Mouse (Mus musculus): ENCODE results near the gene Rai14. TPM values are rescaled to one million over a fixed set of nuclear protein-coding genes. Genes with fewer than 3 reads are reported as not detected.

Rai14 gene
- polyA plus RNA-seq, 1 experiment from 2014 or later = 73.1 TPM

GRCm38 (mm10) chr15:10586565-10586964 lies 127.9 kb downstream of the Rai14 start:
- TF ChIP-seq CTCF (IDR thresholded peaks at IDR 0.05; ENCODE audit: low read depth) = peak; percentile 44
- Histone ChIP-seq H3K9ac (no peak overlapping the region), H3K36me3 (ENCODE audit: insufficient read depth) (peaks cover 31% of the 10 kb centered on the region)

GRCm38 (mm10) chr15:10584359-10585187 lies 129.9 kb downstream of the Rai14 start:
- WGBS = 79% methylated on average over 10 of the region's 10 CpGs
- no peaks in the 10 kb centered on the region for H3K27me3 ChIP-seq (ENCODE audit: insufficient read depth, low read length)
- no peak overlapping the region for H3K4me2 ChIP-seq
- ATAC-seq (ENCODE audit: insufficient read depth) (no peak), DNase-seq (no peak)
- no peak overlapping the region for H3K4me3 ChIP-seq (ENCODE audit: low read depth, low read length)
- no peak for TF ChIP-seq CTCF (IDR thresholded peaks at IDR 0.05; ENCODE audit: low read depth)
- no peak overlapping the region for H3K9ac ChIP-seq
- H3K27ac ChIP-seq (ENCODE audit: low read depth) = no peak overlapping the region
- H3K9me3 ChIP-seq (ENCODE audit: low read depth, low read length) = no peaks in the 10 kb centered on the region
- H3K4me1 ChIP-seq (ENCODE audit: insufficient read depth) = no peaks in the 10 kb centered on the region
- peaks cover 30% of the 10 kb centered on the region for H3K36me3 ChIP-seq (ENCODE audit: insufficient read depth)

More at GRCm38 (mm10) chr15:10586565-10586964, 127.9 kb downstream of the Rai14 start:
- Histone ChIP-seq H3K27me3 (ENCODE audit: insufficient read depth, low read length) (no peaks in the 10 kb centered on the region), H3K27ac (ENCODE audit: low read depth) (no peak overlapping the region), H3K4me3 (ENCODE audit: low read depth, low read length) (no peak overlapping the region), H3K9me3 (ENCODE audit: low read depth, low read length) (no peaks in the 10 kb centered on the region), H3K4me2 (no peak overlapping the region), H3K4me1 (ENCODE audit: insufficient read depth) (no peaks in the 10 kb centered on the region)
- ATAC-seq (ENCODE audit: insufficient read depth) (no peak), DNase-seq (no peak)
- WGBS = 77% methylated on average over 2 of the region's 2 CpGs

- H3K9me3 ChIP-seq (ENCODE audit: low read depth, low read length) = no peaks in the 10 kb centered on the region
- TF ChIP-seq CTCF (IDR thresholded peaks at IDR 0.05; ENCODE audit: low read depth) = peak; percentile 81
- DNase-seq = peak; percentile 89
- peak; percentile 95 for ATAC-seq (ENCODE audit: insufficient read depth)
- H3K27me3 ChIP-seq (ENCODE audit: insufficient read depth, low read length) = no peaks in the 10 kb centered on the region
- H3K4me2 ChIP-seq = no peak overlapping the region
- 39% methylated on average over 8 of the region's 8 CpGs for WGBS
- H3K9ac ChIP-seq = no peak overlapping the region
- H3K4me3 ChIP-seq (ENCODE audit: low read depth, low read length) = no peak overlapping the region
- H3K4me1 ChIP-seq (ENCODE audit: insufficient read depth) = no peaks in the 10 kb centered on the region
- no peak overlapping the region for H3K27ac ChIP-seq (ENCODE audit: low read depth)
- H3K36me3 ChIP-seq (ENCODE audit: insufficient read depth) = peaks cover 30% of the 10 kb centered on the region
Measured at GRCm38 (mm10) chr15:10583408-10583807, 131.0 kb downstream of the Rai14 start.

GRCm38 (mm10) chr15:10579159-10579558 lies 135.3 kb downstream of the Rai14 start:
- no peaks in the 10 kb centered on the region for H3K9me3 ChIP-seq (ENCODE audit: low read depth, low read length)
- no peak for ATAC-seq (ENCODE audit: insufficient read depth)
- H3K36me3 ChIP-seq (ENCODE audit: insufficient read depth) = peaks cover 39% of the 10 kb centered on the region
- H3K4me1 ChIP-seq (ENCODE audit: insufficient read depth) = no peaks in the 10 kb centered on the region
- H3K4me2 ChIP-seq = no peak overlapping the region
- no peak overlapping the region for H3K9ac ChIP-seq
- TF ChIP-seq CTCF (IDR thresholded peaks at IDR 0.05; ENCODE audit: low read depth) = no peak
- no peaks in the 10 kb centered on the region for H3K27me3 ChIP-seq (ENCODE audit: insufficient read depth, low read length)
- no peak for DNase-seq
- no peak overlapping the region for H3K4me3 ChIP-seq (ENCODE audit: low read depth, low read length)
- 83% methylated on average over 3 of the region's 3 CpGs for WGBS
- H3K27ac ChIP-seq (ENCODE audit: low read depth) = no peak overlapping the region

- H3K36me3 ChIP-seq (ENCODE audit: insufficient read depth) = peaks cover 47% of the 10 kb centered on the region
- no peak overlapping the region for H3K4me3 ChIP-seq (ENCODE audit: low read depth, low read length)
- H3K27me3 ChIP-seq (ENCODE audit: insufficient read depth, low read length) = no peaks in the 10 kb centered on the region
- H3K4me2 ChIP-seq = no peak overlapping the region
- no peaks in the 10 kb centered on the region for H3K9me3 ChIP-seq (ENCODE audit: low read depth, low read length)
- DNase-seq (no peak), ATAC-seq (ENCODE audit: insufficient read depth) (no peak)
- no peak for TF ChIP-seq CTCF (IDR thresholded peaks at IDR 0.05; ENCODE audit: low read depth)
- H3K27ac ChIP-seq (ENCODE audit: low read depth) = no peak overlapping the region
- H3K4me1 ChIP-seq (ENCODE audit: insufficient read depth) = no peaks in the 10 kb centered on the region
- WGBS = 76% methylated on average over 7 of the region's 7 CpGs
- no peak overlapping the region for H3K9ac ChIP-seq
Measured at GRCm38 (mm10) chr15:10566486-10566885, 147.9 kb downstream of the Rai14 start.

GRCm38 (mm10) chr15:10564201-10564600 lies 150.2 kb downstream of the Rai14 start:
- DNase-seq = no peak
- Histone ChIP-seq H3K9ac (no peak overlapping the region), H3K4me2 (no peak overlapping the region), H3K4me3 (ENCODE audit: low read depth, low read length) (no peak overlapping the region), H3K4me1 (ENCODE audit: insufficient read depth) (no peaks in the 10 kb centered on the region), H3K27ac (ENCODE audit: low read depth) (no peak overlapping the region), H3K36me3 (ENCODE audit: insufficient read depth) (peaks cover 27% of the 10 kb centered on the region), H3K27me3 (ENCODE audit: insufficient read depth, low read length) (no peaks in the 10 kb centered on the region), H3K9me3 (ENCODE audit: low read depth, low read length) (no peaks in the 10 kb centered on the region)
- 44% methylated on average over 1 of the region's 1 CpGs for WGBS
- no peak for ATAC-seq (ENCODE audit: insufficient read depth)
- TF ChIP-seq CTCF (IDR thresholded peaks at IDR 0.05; ENCODE audit: low read depth) = no peak

GRCm38 (mm10) chr15:10562281-10562680 lies 152.1 kb downstream of the Rai14 start:
- Histone ChIP-seq H3K4me2 (no peak overlapping the region), H3K4me1 (ENCODE audit: insufficient read depth) (no peaks in the 10 kb centered on the region), H3K27ac (ENCODE audit: low read depth) (no peak overlapping the region), H3K9me3 (ENCODE audit: low read depth, low read length) (no peaks in the 10 kb centered on the region), H3K9ac (no peak overlapping the region), H3K36me3 (ENCODE audit: insufficient read depth) (peaks cover 9% of the 10 kb centered on the region), H3K4me3 (ENCODE audit: low read depth, low read length) (no peak overlapping the region), H3K27me3 (ENCODE audit: insufficient read depth, low read length) (no peaks in the 10 kb centered on the region)
- DNase-seq (no peak), ATAC-seq (ENCODE audit: insufficient read depth) (no peak)
- no peak for TF ChIP-seq CTCF (IDR thresholded peaks at IDR 0.05; ENCODE audit: low read depth)

Measured in lung, embryonic 14.5 days (tissue).